Mouse (Mus musculus) limb, embryonic 10.5 days (tissue): Measurements from ENCODE around the gene Snx14. TPM values are rescaled to one million over a fixed set of nuclear protein-coding genes. Genes with fewer than 3 reads are reported as not detected.

Source experiments
- DNase-seq: peaks from one replicate; pipeline ENCODE4 v3.0.0-alpha.2; 2017; ENCODE audit warnings: low spot score
- H3K27ac ChIP-seq: fragments of 300-500 bp; sonication (generic); 2 replicates; pipeline ENCODE4 v1.5.1; 2016; ENCODE audit warnings: mild to moderate bottlenecking
- H3K27me3 ChIP-seq: fragments of 300-500 bp; sonication (generic); 2 replicates; pipeline ENCODE4 v1.6.1; 2016; ENCODE audit warnings: low read depth, mild to moderate bottlenecking; ENCODE audit not compliant: poor library complexity, severe bottlenecking
- H3K36me3 ChIP-seq: fragments of 300-500 bp; sonication (generic); 2 replicates; pipeline ENCODE4 v1.6.1; 2016; ENCODE audit warnings: mild to moderate bottlenecking, moderate library complexity
- H3K4me1 ChIP-seq: fragments of 300-500 bp; sonication (generic); 2 replicates; pipeline ENCODE4 v1.6.1; 2016
- H3K4me3 ChIP-seq: fragments of 300-500 bp; sonication (generic); 2 replicates; pipeline ENCODE4 v1.5.1; 2016; ENCODE audit warnings: mild to moderate bottlenecking, moderate library complexity
- H3K9me3 ChIP-seq: fragments of 300-500 bp; sonication (generic); replicated peaks from 2 replicates; pipeline ENCODE4 v1.6.1; 2016; ENCODE audit warnings: mild to moderate bottlenecking
- WGBS: fragments of 180-500 bp; shearing (Covaris S2); methylation state at CpG from one replicate; pipeline ENCODE4 v1.1.7; 2016; 5-methylcytosine and 5-hydroxymethylcytosine counted together
- polyA plus RNA-seq: library from polyadenylated mRNA; unstranded; fragments of >200 nt; fragmentation: Nextera tagmentation; extraction: Ambion mirVana; gene quantifications from 2 replicates; pipeline ENCODE4 v1.2.1, GENCODE M21; 2016

Snx14 gene
- polyA plus RNA-seq, 1 experiment from 2014 or later: 18.9 TPM

GRCm38 (mm10) chr9:88357173-88357572, 81.6 kb downstream of the Snx14 start:
- Histone ChIP-seq H3K4me3 (no peak overlapping the region), H3K36me3 (no peaks in the 10 kb centered on the region), H3K27ac (no peak overlapping the region), H3K4me1 (peaks cover 3% of the 10 kb centered on the region), H3K9me3 (no peaks in the 10 kb centered on the region), H3K27me3 (no peaks in the 10 kb centered on the region)
- WGBS: 75% methylated on average over 3 of the region's 3 CpGs
- no peak for DNase-seq

- Histone ChIP-seq H3K27me3 (no peaks in the 10 kb centered on the region), H3K9me3 (no peaks in the 10 kb centered on the region)
- 93% methylated on average over 7 of the region's 7 CpGs for WGBS
These were observed 85.3 kb downstream of the Snx14 start for GRCm38 (mm10) chr9:88353459-88353858.

GRCm38 (mm10) chr9:88352741-88353140, 86.0 kb downstream of the Snx14 start:
- H3K27ac ChIP-seq: no peak overlapping the region
- H3K36me3 ChIP-seq: no peaks in the 10 kb centered on the region
- H3K4me3 ChIP-seq: no peak overlapping the region
- DNase-seq: no peak
- no peaks in the 10 kb centered on the region for H3K9me3 ChIP-seq
- WGBS: 75% methylated on average over 6 of the region's 6 CpGs
- no peaks in the 10 kb centered on the region for H3K4me1 ChIP-seq
- H3K27me3 ChIP-seq: no peaks in the 10 kb centered on the region

More at GRCm38 (mm10) chr9:88353459-88353858, 85.3 kb downstream of the Snx14 start:
- H3K4me1 ChIP-seq: no peaks in the 10 kb centered on the region
- no peak overlapping the region for H3K27ac ChIP-seq
- H3K36me3 ChIP-seq: no peaks in the 10 kb centered on the region
- H3K4me3 ChIP-seq: no peak overlapping the region
- no peak for DNase-seq

GRCm38 (mm10) chr9:88351163-88351562, 87.6 kb downstream of the Snx14 start:
- Histone ChIP-seq H3K4me3 (no peak overlapping the region), H3K9me3 (no peaks in the 10 kb centered on the region), H3K4me1 (no peaks in the 10 kb centered on the region), H3K27ac (no peak overlapping the region), H3K27me3 (no peaks in the 10 kb centered on the region), H3K36me3 (no peaks in the 10 kb centered on the region)
- DNase-seq: no peak
- 82% methylated on average over 3 of the region's 3 CpGs for whole genome bisulfite sequencing

- Histone ChIP-seq H3K36me3 (no peaks in the 10 kb centered on the region), H3K4me1 (no peaks in the 10 kb centered on the region), H3K27me3 (no peaks in the 10 kb centered on the region), H3K27ac (no peak overlapping the region), H3K9me3 (no peaks in the 10 kb centered on the region), H3K4me3 (no peak overlapping the region)
- DNase-seq: no peak
- WGBS: 66% methylated on average over 1 of the region's 1 CpGs
These were observed 88.4 kb downstream of the Snx14 start for GRCm38 (mm10) chr9:88350317-88350716.

GRCm38 (mm10) chr9:88348623-88349022, 90.1 kb downstream of the Snx14 start:
- DNase-seq: no peak
- WGBS: 93% methylated on average over 6 of the region's 6 CpGs
- H3K27ac ChIP-seq: no peak overlapping the region
- no peaks in the 10 kb centered on the region for H3K9me3 ChIP-seq
- no peaks in the 10 kb centered on the region for H3K27me3 ChIP-seq
- H3K4me1 ChIP-seq: no peaks in the 10 kb centered on the region
- no peak overlapping the region for H3K4me3 ChIP-seq
- no peaks in the 10 kb centered on the region for H3K36me3 ChIP-seq

GRCm38 (mm10) chr9:88346857-88347256, 91.9 kb downstream of the Snx14 start:
- H3K27ac ChIP-seq: no peak overlapping the region
- no peaks in the 10 kb centered on the region for H3K4me1 ChIP-seq
- 88% methylated on average over 5 of the region's 5 CpGs for WGBS
- no peaks in the 10 kb centered on the region for H3K9me3 ChIP-seq
- H3K36me3 ChIP-seq: no peaks in the 10 kb centered on the region
- no peaks in the 10 kb centered on the region for H3K27me3 ChIP-seq
- no peak overlapping the region for H3K4me3 ChIP-seq
- no peak for DNase-seq

- H3K36me3 ChIP-seq: no peaks in the 10 kb centered on the region
- H3K27me3 ChIP-seq: no peaks in the 10 kb centered on the region
- WGBS: 93% methylated on average over 2 of the region's 2 CpGs
- no peak overlapping the region for H3K4me3 ChIP-seq
- no peak overlapping the region for H3K27ac ChIP-seq
- H3K9me3 ChIP-seq: no peaks in the 10 kb centered on the region
- no peaks in the 10 kb centered on the region for H3K4me1 ChIP-seq
- no peak for DNase-seq
These were observed 94.3 kb downstream of the Snx14 start for GRCm38 (mm10) chr9:88344424-88344823.

- Histone ChIP-seq H3K36me3 (no peaks in the 10 kb centered on the region), H3K4me1 (no peaks in the 10 kb centered on the region), H3K9me3 (no peaks in the 10 kb centered on the region), H3K4me3 (no peak overlapping the region), H3K27me3 (no peaks in the 10 kb centered on the region), H3K27ac (no peak overlapping the region)
- WGBS: 91% methylated on average over 3 of the region's 3 CpGs
- DNase-seq: no peak
These were observed 96.1 kb downstream of the Snx14 start for GRCm38 (mm10) chr9:88342701-88343100.

- no peaks in the 10 kb centered on the region for H3K9me3 ChIP-seq
- no peaks in the 10 kb centered on the region for H3K36me3 ChIP-seq
These were observed 96.5 kb downstream of the Snx14 start for GRCm38 (mm10) chr9:88342241-88342640.

GRCm38 (mm10) chr9:88340819-88341218, 97.9 kb downstream of the Snx14 start:
- no peak for DNase-seq
- no peaks in the 10 kb centered on the region for H3K27me3 ChIP-seq
- H3K27ac ChIP-seq: no peak overlapping the region
- H3K36me3 ChIP-seq: no peaks in the 10 kb centered on the region
- 88% methylated on average over 3 of the region's 3 CpGs for WGBS
- no peaks in the 10 kb centered on the region for H3K9me3 ChIP-seq
- H3K4me3 ChIP-seq: no peak overlapping the region
- no peaks in the 10 kb centered on the region for H3K4me1 ChIP-seq

More at GRCm38 (mm10) chr9:88342241-88342640, 96.5 kb downstream of the Snx14 start:
- Histone ChIP-seq H3K27me3 (no peaks in the 10 kb centered on the region), H3K27ac (no peak overlapping the region), H3K4me3 (no peak overlapping the region), H3K4me1 (no peaks in the 10 kb centered on the region)
- no peak for DNase-seq
- WGBS: 88% methylated on average over 7 of the region's 7 CpGs

- 88% methylated on average over 1 of the region's 2 CpGs for WGBS
- peaks cover 6% of the 10 kb centered on the region; the same call in 1 of the 2 replicates for H3K27me3 ChIP-seq
- H3K4me3 ChIP-seq: no peak overlapping the region
- DNase-seq: no peak
- no peak overlapping the region for H3K27ac ChIP-seq
- no peaks in the 10 kb centered on the region for H3K36me3 ChIP-seq
- no peaks in the 10 kb centered on the region for H3K9me3 ChIP-seq
- peaks cover 8% of the 10 kb centered on the region for H3K4me1 ChIP-seq
These were observed 102.9 kb downstream of the Snx14 start for GRCm38 (mm10) chr9:88335839-88336238.

- Histone ChIP-seq H3K36me3 (no peaks in the 10 kb centered on the region), H3K27ac (no peak overlapping the region), H3K27me3 (peaks cover 40% of the 10 kb centered on the region), H3K9me3 (no peaks in the 10 kb centered on the region), H3K4me3 (no peak overlapping the region), H3K4me1 (peaks cover 19% of the 10 kb centered on the region)
- WGBS: 31% methylated on average over 3 of the region's 3 CpGs
- no peak for DNase-seq
These were observed 106.3 kb downstream of the Snx14 start for GRCm38 (mm10) chr9:88332447-88332846.

- H3K9me3 ChIP-seq: no peaks in the 10 kb centered on the region
- no peak overlapping the region for H3K4me3 ChIP-seq
- H3K36me3 ChIP-seq: no peaks in the 10 kb centered on the region
- no peak overlapping the region for H3K27ac ChIP-seq
- peaks cover 60% of the 10 kb centered on the region for H3K27me3 ChIP-seq
- peaks cover 26% of the 10 kb centered on the region for H3K4me1 ChIP-seq
- DNase-seq: no peak
- whole genome bisulfite sequencing: 84% methylated on average over 3 of the region's 3 CpGs
These were observed 108.4 kb downstream of the Snx14 start for GRCm38 (mm10) chr9:88330316-88330715.
